ENCODE assay signal across 28 mouse cellular contexts in genomic region chr9:121864837-121865236, GRCm38 (mm10). TPM values are rescaled to one million over a fixed set of nuclear protein-coding genes. Genes with fewer than 3 reads are reported as not detected.
"Had no signal": no experiment of that assay in that cellular context is flagged by ENCODE, and none has a peak within 500 bp of the region (broad histone marks: within the 10 kb centered on the region; RNA-seq: fewer than 3 reads in every experiment).

No protein-coding gene starts in this region.

- H3K4me1 ChIP-seq: limb, embryonic 12.5 days; limb, embryonic 15.5 days; midbrain, embryonic 15.5 days had no signal

- H3K36me3 ChIP-seq: intestine, embryonic 15.5 days; limb, embryonic 12.5 days; limb, embryonic 15.5 days; midbrain, embryonic 12.5 days; midbrain, embryonic 15.5 days; neural tube, embryonic 12.5 days; neural tube, embryonic 15.5 days had no signal

- H3K4me3 ChIP-seq: intestine, embryonic 15.5 days; limb, embryonic 12.5 days; limb, embryonic 15.5 days; midbrain, embryonic 12.5 days; midbrain, embryonic 15.5 days; neural tube, embryonic 12.5 days; neural tube, embryonic 15.5 days had no signal

- H3K27me3 ChIP-seq: intestine, embryonic 15.5 days; limb, embryonic 12.5 days; limb, embryonic 15.5 days; midbrain, embryonic 12.5 days; midbrain, embryonic 15.5 days; neural tube, embryonic 12.5 days had no signal

- H3K4me2 ChIP-seq: intestine, embryonic 15.5 days; limb, embryonic 12.5 days; limb, embryonic 15.5 days; liver, embryonic 11.5 days; midbrain, embryonic 12.5 days; midbrain, embryonic 15.5 days; neural tube, embryonic 12.5 days; neural tube, embryonic 15.5 days had no signal

- ATAC-seq: intestine, embryonic 15.5 days; liver, postnatal 0 days; midbrain, embryonic 15.5 days had no signal

- H3K9me3 ChIP-seq: intestine, embryonic 15.5 days; limb, embryonic 12.5 days; limb, embryonic 15.5 days; midbrain, embryonic 12.5 days; midbrain, embryonic 15.5 days; neural tube, embryonic 12.5 days; neural tube, embryonic 15.5 days had no signal

- DNase-seq: kidney, adult 18-20 months; kidney, adult 9 months; kidney, postnatal 4 days; liver, postnatal 0 days; right cerebral cortex, adult 18-20 months; right cerebral cortex, postnatal 14 days; right cerebral cortex, postnatal 4 days; thymus, adult 2 months; thymus, postnatal 14 days; thymus, postnatal 4 days had no signal

- H3K9ac ChIP-seq: intestine, embryonic 15.5 days; limb, embryonic 12.5 days; limb, embryonic 15.5 days; liver, embryonic 14.5 days; liver, postnatal 0 days; midbrain, embryonic 12.5 days; midbrain, embryonic 15.5 days; neural tube, embryonic 12.5 days; neural tube, embryonic 15.5 days had no signal

- H3K27ac ChIP-seq: limb, embryonic 12.5 days; limb, embryonic 15.5 days; liver, embryonic 14.5 days; macrophage; midbrain, embryonic 12.5 days; midbrain, embryonic 15.5 days; neural tube, embryonic 12.5 days; neural tube, embryonic 15.5 days had no signal

RNA-seq across cellular contexts. Expression of gene Ccdc13, which starts 25.6 kb away (rescaled TPM):
- total RNA-seq: megakaryocyte, adult 5-6 weeks had no signal
- polyA plus RNA-seq: liver, embryonic 14.5 days; liver, postnatal 0 days; macrophage had no signal

RNA-seq across cellular contexts. Expression of gene Ackr2, which starts 33.3 kb away (rescaled TPM):
- total RNA-seq: megakaryocyte, adult 5-6 weeks had no signal
- polyA plus RNA-seq: limb, embryonic 12.5 days; macrophage had no signal

RNA-seq across cellular contexts. Expression of gene Cyp8b1, which starts 51.3 kb away (rescaled TPM):
- total RNA-seq: layer of hippocampus, adult 18-20 months; layer of hippocampus, postnatal 14 days; left cerebral cortex, adult 8-10 months; left cerebral cortex, postnatal 14 days; left cerebral cortex, postnatal 4 days had no signal
- polyA plus RNA-seq: intestine, embryonic 15.5 days; kidney, embryonic 16.5 days; limb, embryonic 12.5 days; limb, embryonic 15.5 days; liver, embryonic 11.5 days; lung, embryonic 16.5 days; macrophage; midbrain, embryonic 12.5 days; midbrain, embryonic 15.5 days; neural tube, embryonic 12.5 days; neural tube, embryonic 15.5 days had no signal
